Mouse (Mus musculus) ovary, adult 2 months (tissue): Measurements from ENCODE around the gene Slc1a6. TPM values are rescaled to one million over a fixed set of nuclear protein-coding genes. Genes with fewer than 3 reads are reported as not detected.

ENCODE experiments used
- polyA plus RNA-seq: library from polyadenylated mRNA; depleted of rRNA; stranded (reverse); fragments of >200 nt; gene quantifications from 2 replicates; pipeline ENCODE4 v1.2.3, GENCODE M21; 2012; rRNA removed

Slc1a6 gene
- polyA plus RNA-seq, result 6.0 and 6.4 TPM in 2 replicates

DNA sequence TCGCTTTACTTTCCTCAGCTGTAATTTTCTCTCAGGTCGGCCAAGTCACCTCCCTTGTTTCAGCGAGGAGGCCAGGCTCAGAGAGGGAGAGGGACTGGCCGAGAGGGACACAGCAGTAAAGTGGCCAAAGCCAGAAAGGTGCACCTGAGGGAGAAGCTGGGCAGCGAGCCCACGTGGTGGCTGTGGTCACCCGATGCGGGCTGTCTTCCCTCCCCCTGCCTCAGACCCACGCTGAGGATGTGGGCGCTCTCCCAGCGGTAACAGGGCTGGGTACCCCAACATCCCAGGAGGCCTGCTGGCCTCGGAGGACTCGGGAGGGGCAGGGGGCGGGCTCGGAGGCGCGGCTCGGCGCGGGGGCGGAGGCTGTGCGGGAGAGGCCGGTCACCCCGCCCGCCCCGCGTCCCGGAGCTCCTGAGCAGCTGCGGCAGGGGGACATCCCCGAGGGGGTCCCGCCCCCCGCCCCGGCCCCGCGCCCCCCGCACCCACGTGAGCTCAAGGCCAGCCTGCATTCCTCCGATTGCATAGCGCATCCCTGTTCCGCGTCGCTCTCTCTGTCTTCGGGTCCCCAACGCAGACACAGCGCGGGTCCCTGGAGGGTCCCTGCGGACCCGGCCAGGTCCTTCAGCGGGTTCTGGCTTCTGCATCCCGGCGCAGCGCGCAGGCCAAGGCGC, at the start of gene Slc1a6:
Gene Slc1a6 (plus strand): TSS at position 516 of the 671 bp plus-strand sequence.

DNA sequence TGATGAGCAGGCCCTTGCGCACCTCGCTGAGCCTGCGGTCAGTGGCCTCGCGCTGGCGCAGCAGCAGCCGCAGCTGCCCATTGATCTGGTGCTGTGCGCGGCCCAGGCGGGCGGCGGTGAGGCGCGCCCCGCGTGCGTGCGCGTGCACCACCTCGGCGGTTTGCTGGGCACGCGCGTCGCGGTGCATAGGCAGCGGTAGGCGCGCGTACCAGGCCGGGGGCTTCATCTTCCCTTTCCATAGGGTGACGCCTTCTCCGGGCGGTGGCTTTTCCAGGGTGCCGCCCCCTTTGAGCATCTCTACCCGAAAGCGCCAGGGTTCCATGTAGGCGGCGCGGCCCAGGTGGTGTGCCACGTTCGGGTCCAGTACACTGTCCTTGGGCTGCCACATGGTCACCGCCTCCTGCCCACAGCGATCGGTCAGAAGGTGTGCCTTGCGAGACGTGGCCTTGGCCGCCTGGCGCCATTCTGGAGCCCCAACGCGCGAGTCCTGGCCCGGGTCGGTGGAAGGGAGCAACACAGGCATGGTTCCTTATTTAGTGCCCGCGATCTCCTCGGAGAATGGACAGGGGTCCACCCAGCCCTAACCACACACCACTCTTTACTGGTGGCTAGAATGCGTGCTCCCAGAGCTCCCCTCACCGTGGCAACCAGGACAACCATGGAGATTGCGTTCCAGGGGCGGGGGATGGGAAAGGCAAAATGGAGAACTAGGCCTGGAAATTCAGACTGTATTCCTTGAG, 27.7 kb upstream of the Slc1a6 start, which contains the start of gene Ccdc105:
Gene Ccdc105 (minus strand): TSS at position 614 of the 740 bp plus-strand sequence.

DNA sequence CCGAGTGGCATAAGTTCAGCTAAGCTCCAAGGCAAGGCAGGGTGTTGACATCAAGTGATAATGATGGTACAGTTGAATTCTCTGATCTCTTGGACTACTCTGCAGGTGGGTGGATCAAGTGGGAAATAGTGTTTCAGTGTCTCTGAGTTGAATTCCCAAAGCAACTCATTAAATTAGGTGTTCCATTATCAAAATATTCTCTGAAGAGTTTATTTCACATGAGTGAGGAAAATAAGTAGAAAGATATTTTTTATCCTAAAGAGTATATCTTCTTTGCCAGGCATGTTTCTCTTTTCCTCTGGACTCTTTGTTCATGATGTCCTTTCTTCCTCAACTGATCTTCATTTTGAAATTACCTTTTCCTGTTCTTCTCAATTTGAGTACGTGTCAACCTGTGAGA, 71.8 kb downstream of the Slc1a6 start, which contains the start of gene Olfr1356:
Gene Olfr1356 (minus strand): TSS at position 101 of the 400 bp plus-strand sequence.

Other genes starting within 250 kb of the Slc1a6 start
- gene Ilvbl, start 206.2 kb upstream of the Slc1a6 start, polyA plus RNA-seq, result 68.0 and 70.5 TPM in 2 replicates
- 52.4 and 59.3 TPM in 2 replicates for gene Syde1, start 188.5 kb upstream of the Slc1a6 start, polyA plus RNA-seq
- not detected in 2 replicates for gene Olfr1357, start 162.4 kb upstream of the Slc1a6 start, polyA plus RNA-seq
- gene Casp14, start 62.2 kb upstream of the Slc1a6 start, polyA plus RNA-seq, result not detected in 2 replicates
- 0.28 and 0.56 TPM in 2 replicates for gene Ccdc105, start 27.4 kb upstream of the Slc1a6 start, polyA plus RNA-seq
- gene Olfr1356, start 71.7 kb downstream of the Slc1a6 start, polyA plus RNA-seq, result not detected in 2 replicates
- gene Olfr1355, start 95.0 kb downstream of the Slc1a6 start, polyA plus RNA-seq, result not detected in 2 replicates
- not detected in 2 replicates for gene Olfr1354, start 132.7 kb downstream of the Slc1a6 start, polyA plus RNA-seq
- gene Olfr8, start 170.1 kb downstream of the Slc1a6 start, polyA plus RNA-seq, result not detected in 2 replicates
- not detected in 2 replicates for gene Olfr1353, start 182.8 kb downstream of the Slc1a6 start, polyA plus RNA-seq
- not detected in 2 replicates for gene Olfr1352, start 200.6 kb downstream of the Slc1a6 start, polyA plus RNA-seq
- gene Olfr1351, start 232.0 kb downstream of the Slc1a6 start, polyA plus RNA-seq, result not detected in 2 replicates
- not detected in 2 replicates for gene Olfr57, start 248.2 kb downstream of the Slc1a6 start, polyA plus RNA-seq